Mouse (Mus musculus) cerebellum, adult 2 months (tissue): ENCODE data around the gene Eif6.

Experiments
- CTCF ChIP-seq: fragments of 200-500 bp; IDR thresholded peaks from 2 replicates; pipeline ENCODE4 v1.5.1; 2011; ENCODE audit warnings: low read depth, mild to moderate bottlenecking, control low read depth, low read length, moderate library complexity, borderline replicate concordance; ENCODE audit not compliant: insufficient read depth
- POLR2A ChIP-seq: fragments of 200-500 bp; IDR thresholded peaks from 2 replicates; pipeline ENCODE4 v1.6.1; 2011; ENCODE audit warnings: low read length, control low read depth, borderline replicate concordance; ENCODE audit not compliant: insufficient read depth

GRCm38 (mm10) chr2:155812637-155813036 lies 14.1 kb downstream of the Eif6 start:
- no peak for TF ChIP-seq CTCF
- TF ChIP-seq POLR2A = no peak
